Mouse (Mus musculus) urinary bladder, adult 18-20 months (tissue): Measurements from ENCODE around the gene Cdk7.

Source experiments
- DNase-seq, 2 experiments: peaks; one replicate each; pipeline ENCODE4 v3.0.0; 2022; ENCODE audit warnings: low spot score in 2 of 2, mixed read lengths in 2 of 2

Gene Cdk7

GRCm38 (mm10) chr13:100725194-100725593, 5.5 kb downstream of the Cdk7 start:
- no peak for DNase-seq

- no peak for DNase-seq
Measured at GRCm38 (mm10) chr13:100724051-100724754, 6.5 kb downstream of the Cdk7 start.

DNA sequence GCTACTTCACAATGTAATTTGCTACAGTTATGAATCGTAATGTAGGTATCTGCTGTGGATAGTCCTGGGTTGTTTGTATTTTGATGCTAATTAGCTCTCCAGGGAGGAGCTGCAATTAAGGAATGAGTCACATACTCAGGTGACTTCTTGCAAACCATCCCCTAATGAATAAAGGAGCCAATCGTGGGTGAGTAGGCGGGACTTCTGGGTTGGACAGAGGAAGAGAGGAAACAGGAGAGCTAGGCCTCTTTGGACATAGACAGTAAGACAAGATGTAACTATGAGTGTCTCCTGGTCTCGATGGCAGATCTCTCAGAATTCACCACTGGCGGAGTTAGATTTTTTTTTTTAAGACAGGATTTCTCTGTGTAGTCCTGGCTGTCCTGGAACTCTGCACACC, 9.1 kb downstream of the Cdk7 start:
- DNase-seq: no peak

DNA sequence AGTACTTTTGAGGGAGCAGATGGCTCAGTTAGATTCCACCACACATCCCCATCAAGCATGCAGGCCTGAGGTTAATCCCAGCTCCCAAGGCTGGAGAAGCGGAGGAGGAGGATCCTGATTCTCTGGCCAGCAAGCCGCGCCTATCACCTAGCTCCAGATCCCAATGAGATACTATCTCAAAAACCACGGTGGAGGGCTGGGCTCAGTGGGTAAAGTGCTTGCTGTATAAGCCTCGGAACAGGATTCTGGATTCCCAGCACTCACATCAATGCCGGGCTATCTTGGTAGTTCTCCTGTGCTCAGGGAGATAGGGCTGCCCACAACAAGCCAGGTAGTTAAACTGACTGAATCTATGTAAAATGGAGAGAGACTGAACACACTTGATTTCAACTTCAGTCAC, 15.3 kb downstream of the Cdk7 start:
- DNase-seq: no peak

- no peak for DNase-seq
Measured at GRCm38 (mm10) chr13:100706206-100706605, 24.5 kb downstream of the Cdk7 start.

DNA sequence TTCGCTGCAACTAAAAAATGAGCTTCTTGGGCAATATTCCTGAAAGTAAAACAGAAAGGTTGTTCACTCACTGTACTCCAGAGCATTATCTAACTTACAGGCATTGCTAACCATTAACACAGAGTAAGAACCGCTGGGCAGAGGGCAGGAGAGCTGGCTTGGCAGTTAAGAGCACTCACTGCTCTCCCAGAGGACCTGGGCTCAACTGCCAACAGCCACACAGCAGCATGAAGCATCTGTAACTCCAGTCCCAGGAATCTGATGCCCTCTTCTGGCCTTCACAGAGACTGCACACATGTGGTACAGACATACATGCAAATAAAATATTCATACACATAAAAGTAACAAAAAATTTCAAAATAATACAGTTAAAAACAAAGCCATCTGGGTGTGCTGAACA, 27.3 kb downstream of the Cdk7 start:
- no peak for DNase-seq

DNA sequence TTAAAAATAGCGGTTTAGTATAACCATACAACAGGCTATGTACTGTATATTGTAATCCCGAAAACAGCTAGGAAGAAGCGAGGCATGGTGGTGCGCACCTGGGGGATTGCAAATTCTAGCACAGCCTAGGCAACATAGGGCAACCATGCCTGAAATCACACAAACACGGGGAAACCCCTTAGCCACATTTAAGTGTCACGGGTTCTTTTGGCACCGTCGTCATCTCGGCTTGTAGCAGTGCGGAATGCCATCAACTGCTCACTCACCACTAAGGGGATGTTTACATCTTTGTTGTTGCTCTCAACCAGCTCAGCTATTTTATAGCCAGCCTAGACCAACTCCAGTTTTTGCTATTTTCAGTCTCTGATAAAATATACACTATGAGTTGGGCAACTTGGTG, 31.9 kb downstream of the Cdk7 start:
- no peak for DNase-seq

- DNase-seq: no peak
Measured at GRCm38 (mm10) chr13:100697541-100697940, 33.2 kb downstream of the Cdk7 start.

GRCm38 (mm10) chr13:100687513-100687912, 43.2 kb downstream of the Cdk7 start:
- no peak for DNase-seq

DNA sequence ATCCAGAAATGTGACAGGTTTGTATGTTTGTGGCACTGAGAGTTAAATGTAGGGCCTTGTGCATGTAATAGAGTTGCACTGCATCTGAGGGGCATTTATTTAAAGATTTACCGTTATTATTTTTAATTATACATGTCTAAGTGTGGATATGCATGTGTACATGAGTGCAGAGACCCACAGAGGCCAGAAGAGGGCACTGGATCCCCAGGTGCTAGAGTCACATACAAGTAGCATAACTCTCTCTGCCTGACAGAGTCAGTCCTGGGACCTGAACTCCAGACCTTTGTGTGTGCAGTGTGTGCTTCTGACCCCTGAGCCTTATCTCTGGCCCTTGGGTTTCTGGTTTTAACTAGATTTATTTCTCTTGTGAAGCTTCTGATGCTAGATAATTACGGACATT, 46.4 kb downstream of the Cdk7 start:
- no peak for DNase-seq

GRCm38 (mm10) chr13:100682837-100683236, 47.9 kb downstream of the Cdk7 start:
- no peak for DNase-seq

- no peak for DNase-seq
Measured at GRCm38 (mm10) chr13:100681615-100682014, 49.1 kb downstream of the Cdk7 start.

DNA sequence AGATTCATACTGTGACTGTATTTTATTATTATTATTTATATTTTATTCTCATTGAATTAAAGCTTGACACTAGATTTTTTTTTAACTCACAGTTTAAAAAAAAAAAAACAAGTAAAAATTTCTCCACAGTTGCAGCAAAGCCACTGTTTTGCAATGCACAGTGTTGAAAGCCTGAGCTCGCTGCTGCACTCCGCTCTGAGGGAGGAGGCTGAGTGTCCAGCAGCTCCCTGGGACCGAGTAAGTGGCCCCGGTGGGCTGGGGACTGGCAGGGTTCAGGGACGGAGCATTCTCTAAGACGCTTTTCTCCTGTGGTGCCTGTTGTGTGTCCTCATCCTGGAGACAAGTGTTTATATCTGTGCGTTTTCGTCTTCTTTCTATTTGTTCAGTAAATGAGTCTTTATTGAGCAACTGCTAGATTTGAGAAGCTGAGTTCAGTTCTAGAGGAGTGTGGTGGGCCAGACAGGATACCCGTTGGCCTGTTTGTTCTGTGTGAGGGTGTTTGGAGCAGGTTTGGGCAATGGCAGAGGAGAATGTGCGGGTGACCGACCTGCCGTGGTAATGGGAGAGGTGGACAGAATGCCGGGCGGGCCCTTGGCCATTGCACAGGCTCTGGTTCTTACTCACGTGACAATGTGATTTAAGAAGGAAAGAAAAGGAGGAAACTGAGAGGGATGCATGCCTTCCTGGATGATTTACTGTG, 54.7 kb downstream of the Cdk7 start:
- no peak for DNase-seq

DNA sequence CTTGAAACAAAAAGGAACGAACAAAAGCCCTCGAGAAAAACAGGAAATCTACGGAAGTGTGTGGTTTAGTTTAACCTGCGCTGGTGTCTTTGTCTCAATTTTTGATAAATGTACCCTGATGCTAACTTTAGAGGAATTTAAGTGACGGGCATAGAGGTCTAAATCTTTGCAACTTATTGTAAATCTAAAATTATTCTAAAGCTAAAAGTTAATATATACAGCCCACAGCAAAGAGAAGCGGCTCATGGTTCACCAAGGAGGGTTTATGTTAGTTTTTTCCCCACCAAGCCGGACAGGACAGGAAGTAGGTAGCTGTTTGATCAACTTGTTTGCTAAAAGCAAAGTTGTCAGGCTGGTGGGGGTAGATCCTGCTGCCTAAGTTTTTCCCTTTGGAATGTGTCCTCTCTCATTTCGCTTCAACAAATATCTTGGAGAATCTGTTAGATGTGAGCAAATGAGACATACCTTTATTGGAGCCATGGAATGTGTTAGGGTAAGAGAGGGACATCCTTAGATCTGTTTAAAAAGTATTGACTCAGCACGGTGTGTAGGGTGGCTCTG, 60.5 kb downstream of the Cdk7 start:
- DNase-seq: no peak

- DNase-seq: peak; percentile 15 to 49
Measured at GRCm38 (mm10) chr13:100669291-100670022, 61.3 kb downstream of the Cdk7 start, which contains the start of gene Ccdc125. TSS of gene Ccdc125 (plus strand) at chr13:100669717.

- DNase-seq: peak in 1 of 2 experiments; percentile 9
Measured at GRCm38 (mm10) chr13:100659864-100660456, 70.8 kb downstream of the Cdk7 start.

DNA sequence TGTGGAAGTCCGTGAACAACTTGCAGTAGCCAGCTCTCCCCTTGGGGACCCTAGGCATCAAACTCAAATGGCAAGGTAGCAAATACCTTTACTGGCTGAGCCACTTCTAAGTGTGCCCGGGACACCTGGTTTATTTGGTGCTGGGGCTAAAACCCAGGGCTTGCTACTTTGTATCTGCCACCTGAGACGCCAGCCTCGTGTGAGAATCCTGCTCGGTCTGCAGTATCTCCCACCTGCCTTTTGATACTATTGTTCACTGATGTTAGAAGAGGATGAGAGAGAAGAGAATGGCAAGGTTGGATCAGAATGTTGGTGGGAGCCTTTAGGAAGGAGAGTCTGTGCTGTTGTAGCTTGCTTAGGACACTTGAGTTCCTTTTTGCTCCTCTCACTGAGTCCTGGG, 72.6 kb downstream of the Cdk7 start:
- DNase-seq: no peak
